Mouse (Mus musculus): ENCODE measurements around the gene Exosc6.
"Not testable (repeated sequence)": the region's sequence is repeated elsewhere in the genome, so short reads cannot be mapped to it uniquely, and the experiment has no call there.

Exosc6 gene

DNA sequence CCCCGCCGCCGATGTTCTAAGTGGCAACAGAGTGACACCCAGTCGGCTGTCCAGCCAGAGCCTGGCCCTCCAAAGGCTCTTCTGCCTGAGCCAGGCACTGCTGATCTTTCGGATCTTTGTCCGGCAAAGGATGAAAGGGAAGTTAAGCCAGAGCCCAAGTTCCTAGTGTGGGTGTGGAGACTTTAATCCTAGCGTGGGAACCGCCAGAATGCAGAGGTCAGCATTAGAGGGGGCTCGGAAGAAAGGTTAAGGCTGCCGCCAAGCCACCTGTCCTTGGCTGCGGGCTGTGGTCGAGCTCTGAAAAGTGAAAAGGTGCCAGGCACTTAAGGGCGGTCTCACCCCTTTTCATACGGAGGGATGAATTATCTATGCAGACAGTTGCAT lies 5.5 kb downstream of the Exosc6 start:
- no peak for DNase-seq (ENCODE audit: low spot score)

DNA sequence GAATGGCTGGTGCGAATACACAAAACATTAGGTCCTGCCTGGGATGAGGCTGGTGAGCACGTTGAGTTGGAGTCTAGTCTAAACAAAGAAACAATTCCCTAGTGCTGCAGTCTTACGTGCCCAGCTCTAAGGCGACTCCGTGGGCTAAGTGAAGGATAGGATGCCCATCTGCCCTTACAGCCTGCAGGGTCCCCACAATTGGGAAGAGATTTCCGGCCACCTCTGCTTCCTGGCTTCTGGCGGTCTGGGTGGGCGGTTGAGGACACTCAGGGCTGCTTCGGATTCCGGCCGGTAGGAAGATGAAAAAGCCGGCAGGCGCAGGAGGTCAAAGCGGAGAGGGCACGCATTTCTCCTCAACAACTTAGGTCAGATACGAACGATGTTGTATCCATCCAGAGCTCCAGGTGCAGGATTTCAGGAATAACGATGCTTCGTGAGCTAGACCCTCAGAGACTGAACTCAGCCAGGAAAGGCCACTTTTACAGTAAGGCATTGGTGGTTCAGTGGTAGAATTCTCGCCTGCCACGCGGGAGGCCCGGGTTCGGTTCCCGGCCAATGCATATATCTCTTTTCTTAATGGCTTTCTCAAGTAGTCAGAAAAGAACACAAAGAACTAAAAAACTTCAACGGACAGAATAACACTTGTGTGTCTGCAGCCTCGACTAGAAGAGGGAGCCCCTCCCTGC lies 6.1 kb downstream of the Exosc6 start:
- peak; percentile 93 for DNase-seq (ENCODE audit: low spot score)

DNA sequence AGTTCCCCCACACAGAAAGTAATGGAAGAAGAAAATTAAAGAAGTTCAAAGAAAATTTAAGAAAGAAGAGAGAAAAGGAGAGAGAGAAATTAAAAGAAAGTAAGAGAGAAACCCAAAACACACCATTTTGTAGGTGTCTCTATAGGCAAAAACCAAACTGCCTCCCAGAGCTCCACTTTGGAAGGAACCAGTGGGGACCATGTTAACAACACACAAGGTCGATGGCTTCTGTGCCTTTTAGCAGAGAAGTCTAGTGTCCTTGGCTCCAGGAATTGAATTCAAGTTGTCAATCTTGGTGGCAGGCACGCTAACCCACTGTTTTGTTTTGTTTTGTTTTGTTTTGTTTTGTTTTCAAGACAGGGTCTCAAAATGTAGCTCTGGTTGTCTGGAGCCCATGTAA lies 6.8 kb downstream of the Exosc6 start:
- DNase-seq (ENCODE audit: low spot score): no peak

DNA sequence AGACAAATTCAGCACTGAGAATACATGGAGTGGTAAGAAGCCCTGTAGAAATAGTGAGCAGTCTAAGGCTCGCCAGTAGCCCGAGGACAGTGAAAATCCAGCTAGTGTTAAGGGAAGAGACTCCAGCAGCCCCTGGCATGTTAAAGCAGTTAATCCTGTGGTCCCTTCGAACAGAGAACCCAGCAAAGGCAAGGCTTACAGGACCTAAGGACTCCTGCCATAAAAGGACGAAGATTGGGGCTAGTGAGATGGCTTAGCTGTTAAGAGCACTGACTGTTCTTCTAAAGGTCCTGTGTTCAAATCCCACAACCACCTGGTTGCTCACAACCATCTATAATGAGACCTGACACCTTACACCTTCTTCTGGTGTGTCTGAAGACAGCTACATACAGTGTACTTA lies 10.2 kb downstream of the Exosc6 start:
- DNase-seq (ENCODE audit: low spot score): no peak

DNA sequence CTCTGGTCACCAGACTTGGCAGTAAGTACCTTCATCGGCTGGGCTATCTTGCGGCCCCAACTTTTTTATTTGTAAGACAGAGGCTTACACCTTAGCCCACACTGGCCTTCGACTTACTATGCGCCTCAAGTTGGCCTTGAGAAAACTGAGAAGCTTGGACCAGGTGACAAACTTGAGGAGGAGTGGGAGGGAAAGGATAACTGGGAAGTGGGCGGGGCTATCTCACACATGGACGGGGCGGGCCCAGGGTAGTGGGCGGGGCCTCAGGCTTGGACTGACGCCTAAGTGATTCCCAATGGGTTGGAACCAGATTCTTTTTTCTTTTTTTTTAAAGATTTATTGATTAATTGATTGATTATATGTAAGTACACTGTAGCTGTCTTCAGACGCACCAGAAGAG lies 11.3 kb downstream of the Exosc6 start:
- no peak for DNase-seq (ENCODE audit: low spot score)

DNA sequence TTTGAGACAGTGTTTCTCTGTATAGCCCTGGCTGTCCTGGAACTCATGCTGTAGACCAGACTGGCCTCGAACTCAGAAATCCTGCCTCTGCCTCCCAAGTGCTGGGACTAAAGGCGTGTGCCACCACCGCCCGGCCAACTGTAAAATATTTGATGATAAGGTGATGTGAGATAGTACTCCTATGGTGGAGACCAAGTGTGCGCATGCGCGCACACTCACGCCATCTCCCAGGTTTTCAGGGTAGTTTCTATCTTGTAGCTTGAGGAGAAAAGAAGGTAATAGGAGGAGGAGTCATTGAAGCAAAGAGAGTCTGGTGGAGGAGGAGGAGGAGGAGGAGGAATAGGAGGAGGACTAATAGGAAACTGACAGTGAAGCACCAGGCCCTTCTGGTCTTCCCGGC lies 12.5 kb downstream of the Exosc6 start:
- DNase-seq (ENCODE audit: low spot score): not testable (repeated sequence)

DNA sequence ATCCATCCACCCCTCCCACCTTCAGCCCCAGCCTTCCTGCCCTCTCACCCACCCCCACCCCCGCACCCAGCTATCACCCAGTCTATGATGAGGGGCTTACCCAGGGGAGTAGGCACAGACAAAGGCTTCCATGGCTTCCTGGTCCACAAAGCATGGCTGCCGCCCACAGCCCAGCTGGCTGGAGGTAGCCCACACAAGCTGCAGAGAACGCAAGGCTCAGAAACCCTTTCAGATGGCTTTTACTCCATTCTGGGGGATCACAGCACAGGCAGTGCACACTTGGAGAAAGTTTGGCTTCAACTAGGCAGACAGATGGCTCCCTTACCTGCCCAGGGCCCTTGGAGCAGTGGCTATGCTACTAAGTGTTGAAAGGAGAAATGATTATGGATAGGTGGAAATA lies 19.8 kb downstream of the Exosc6 start:
- DNase-seq (ENCODE audit: low spot score): no peak

DNA sequence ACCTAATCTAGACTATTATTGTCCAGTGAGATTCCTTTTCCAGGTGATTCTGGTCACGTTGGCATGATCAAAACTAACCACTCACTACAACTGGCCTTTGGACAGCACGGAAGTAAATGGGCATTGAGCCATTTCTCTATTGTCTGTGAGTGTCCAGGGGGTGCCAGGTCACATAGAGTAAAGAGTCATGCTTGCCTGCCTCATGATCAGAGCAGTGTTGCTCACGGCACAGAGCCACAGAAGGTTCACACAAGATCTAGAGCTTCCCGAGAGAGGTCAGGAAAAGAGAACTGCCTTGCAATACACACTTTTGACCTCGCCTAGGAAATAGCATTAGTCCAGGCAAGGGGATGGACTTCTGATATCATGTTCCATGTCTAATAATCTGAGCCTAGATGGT lies 23.3 kb downstream of the Exosc6 start:
- no peak for DNase-seq (ENCODE audit: low spot score)

DNA sequence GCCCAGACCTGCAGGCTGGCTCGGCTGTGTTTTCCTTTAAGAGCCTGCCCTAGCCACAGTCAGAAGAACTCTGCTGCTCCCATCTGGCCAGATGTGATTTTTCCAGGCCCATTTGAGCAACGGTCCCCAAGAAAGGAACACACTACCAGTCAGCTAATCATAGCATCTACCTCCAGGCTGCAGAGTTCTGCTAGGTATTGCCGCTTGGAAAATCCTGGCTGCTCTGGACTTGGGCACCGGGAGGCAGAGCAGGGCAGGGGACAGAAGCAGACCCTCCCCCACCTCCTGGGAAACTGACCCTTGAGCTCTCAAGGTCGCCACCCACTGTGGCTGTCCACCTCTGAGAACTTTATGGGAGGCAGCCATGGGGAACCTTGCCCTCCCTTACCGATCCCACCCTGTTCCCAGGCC lies 23.7 kb downstream of the Exosc6 start:
- no peak for DNase-seq (ENCODE audit: low spot score)

DNA sequence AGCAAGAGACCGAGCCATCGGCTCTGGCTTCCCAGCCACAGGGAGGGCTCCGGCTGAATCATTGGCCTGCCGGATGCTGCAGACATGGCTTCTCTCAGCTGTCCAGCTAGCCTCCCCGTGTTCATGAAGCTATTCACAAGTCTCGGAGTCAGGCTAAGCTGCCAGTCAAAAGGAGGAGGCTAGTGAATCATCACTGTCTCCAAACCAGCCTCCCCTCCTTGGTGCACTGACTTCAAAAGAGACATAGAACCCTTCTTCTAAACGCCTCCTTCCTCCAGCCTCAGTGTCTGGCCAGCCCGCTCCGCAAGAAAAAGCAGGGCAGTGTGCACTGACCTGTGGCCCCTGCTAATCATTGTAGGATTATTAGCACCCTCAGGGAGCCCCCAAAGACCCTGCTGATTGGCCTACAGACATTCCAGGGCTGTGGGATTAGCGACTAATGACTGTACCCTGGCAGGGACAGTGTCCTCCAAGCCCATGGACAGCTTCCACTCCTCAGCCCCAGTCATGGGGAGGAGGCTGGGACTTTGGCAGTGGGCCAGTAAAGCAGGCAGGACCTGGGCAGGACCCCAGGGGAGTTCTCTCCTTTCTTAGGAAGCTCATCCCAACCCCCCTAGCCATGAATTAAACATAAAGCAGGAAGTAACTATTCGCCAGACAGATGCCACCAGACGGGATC lies 25.6 kb downstream of the Exosc6 start:
- DNase-seq (ENCODE audit: low spot score): no peak

DNA sequence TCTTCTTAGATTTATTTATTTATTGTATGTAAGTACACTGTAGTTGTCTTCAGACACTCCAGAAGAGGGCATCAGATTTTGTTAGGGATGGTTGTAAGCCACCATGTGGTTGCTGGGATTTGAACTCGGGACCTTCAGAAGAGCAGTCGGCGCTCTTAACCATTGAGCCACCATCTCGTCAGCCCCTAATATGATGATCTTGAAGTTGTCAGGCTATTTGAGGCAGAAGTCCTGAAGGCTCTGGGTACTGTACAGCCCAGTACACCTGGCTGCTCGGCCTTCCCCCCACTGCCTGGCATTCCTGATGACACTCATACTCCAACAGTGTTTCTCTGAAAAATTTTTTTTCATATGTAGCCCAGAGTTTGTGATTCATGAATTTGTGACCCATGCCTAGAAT lies 27.8 kb downstream of the Exosc6 start:
- DNase-seq (ENCODE audit: low spot score): not testable (repeated sequence)

DNA sequence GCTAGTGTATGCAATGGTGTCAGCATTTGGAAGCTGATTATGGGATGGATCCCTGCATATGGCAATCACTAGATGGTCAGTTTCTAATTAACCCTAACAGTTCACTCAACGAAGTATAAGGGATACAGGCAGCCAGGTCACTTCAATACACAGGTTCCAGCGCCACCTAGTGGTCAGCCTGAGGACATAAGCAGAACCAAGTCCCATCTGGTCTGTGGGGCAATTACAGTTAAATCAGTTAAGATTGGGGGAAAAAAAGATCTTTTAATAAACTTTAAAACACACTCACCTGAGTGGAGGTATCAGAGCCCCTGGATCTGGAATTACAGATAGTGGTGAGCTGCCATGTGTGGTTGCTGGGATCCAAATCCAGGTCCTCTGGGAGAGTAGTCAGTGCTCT lies 34.0 kb downstream of the Exosc6 start:
- DNase-seq (ENCODE audit: low spot score): peak; percentile 70

DNA sequence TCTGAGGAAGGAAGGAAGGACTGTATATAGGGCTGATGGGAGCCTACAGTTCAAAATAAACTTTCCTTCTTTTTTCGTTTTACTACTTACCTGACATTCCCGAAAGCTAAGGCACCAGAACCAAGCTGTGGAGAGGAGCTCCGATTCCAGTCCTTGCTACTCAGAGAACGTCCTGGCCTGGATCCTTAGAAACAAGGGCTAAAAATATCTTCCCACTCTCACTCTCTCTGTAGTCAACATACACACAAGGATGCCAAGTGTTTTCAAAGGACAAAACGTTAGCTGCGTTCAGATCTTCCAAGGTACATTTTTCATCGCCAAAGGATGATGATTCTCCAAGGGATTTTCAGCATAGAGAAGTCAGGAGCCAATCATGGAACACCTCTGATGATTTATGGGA lies 35.6 kb downstream of the Exosc6 start:
- DNase-seq (ENCODE audit: low spot score): no peak

DNA sequence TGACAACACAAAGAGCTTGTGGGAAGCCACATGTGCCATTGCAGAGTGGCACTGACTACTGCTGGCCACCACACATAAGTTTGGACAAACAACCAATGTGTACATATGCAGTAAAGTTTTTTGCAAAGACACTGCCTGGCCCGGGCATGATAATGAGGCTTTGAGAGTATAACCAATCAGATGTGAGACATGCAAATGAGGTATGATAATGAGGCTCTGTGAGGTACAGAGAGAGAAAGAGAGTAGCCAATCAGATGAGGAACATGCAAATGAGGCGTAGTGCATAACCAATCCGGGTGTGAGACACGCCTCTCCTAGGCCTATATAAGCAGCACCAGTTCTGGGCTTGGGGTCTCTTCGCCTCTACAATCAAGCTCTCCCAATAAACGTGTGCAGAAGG lies 36.2 kb downstream of the Exosc6 start, which contains the start of gene Clec18a:
Clec18a (minus strand) TSS at position 101 of the 400 bp plus-strand sequence.
- not testable (repeated sequence) for DNase-seq (ENCODE audit: low spot score)

DNA sequence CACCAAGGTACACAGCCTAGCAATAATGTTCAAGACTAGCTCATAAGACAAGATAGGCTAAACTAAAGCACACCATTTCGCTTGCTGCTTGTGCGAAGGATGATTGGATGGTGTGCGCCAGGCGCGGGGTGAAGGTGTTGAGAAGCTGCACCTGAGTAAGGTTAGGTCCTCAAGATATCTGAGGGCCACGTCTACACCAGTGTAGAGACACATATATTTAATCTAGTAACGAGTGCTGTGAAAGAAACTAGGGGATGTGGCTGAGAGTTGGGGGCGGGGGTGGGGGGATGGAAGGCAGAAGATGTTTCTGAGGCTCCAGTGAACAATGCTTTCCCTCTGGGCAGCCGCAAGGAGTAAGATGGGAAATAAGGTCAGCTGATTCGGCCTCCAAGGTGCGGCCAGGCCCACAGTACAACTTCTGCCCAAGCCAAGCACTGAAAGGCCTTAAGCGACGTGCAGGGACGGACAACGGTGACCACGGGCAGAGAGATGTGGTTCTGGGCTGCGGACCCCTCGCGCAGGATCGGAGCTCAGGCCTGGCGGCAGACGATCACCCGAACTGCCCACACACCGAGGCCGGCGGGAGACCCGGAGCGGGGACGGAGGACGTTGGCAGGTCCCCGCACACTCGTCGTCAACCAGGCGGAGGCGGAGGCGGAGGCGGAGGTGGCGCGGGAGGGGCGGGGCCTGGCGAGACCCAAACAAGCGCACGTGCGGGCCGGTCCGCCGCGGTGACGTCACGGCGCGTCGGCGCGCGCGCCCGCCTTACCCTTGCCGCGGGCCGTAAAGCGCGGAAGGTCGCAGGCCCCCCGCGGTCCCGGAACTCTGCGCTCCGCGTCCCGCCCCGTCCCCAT lies 38.0 kb downstream of the Exosc6 start, which contains the start of gene Pdpr:
Pdpr (plus strand) TSS at position 766 of the 854 bp plus-strand sequence.
- peak; percentile 83 for DNase-seq (ENCODE audit: low spot score)

DNA sequence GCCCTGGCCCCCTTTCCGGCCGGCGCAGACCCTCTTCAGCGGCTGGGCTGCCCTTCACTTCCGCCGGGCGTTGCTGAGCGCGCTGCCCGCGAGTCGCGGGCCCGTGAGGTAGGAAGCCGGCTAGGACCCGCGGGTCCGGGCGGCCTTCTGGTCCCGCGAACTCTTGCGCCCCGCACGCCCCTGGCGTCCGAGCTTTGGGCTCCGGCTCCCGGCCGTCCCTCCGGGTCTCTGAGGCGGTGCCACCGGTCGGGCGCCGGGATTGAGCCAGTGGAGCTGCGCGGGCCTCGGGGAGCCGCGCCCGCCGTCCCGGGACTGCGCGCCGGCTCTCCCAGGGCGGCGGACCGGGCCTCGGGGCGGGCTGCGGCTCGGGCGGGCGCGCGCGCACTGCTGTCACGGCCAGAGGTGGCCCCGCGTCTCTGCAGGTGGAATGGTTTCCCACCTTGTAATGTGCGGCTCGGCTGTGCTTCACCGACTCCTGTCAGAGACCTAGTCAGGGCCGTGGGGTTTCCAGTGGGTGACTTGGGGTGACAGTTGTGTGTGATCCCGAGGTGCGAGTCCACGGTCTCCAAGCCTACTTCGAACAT lies 38.7 kb downstream of the Exosc6 start:
- not testable (repeated sequence) for DNase-seq (ENCODE audit: low spot score)

Data from ovary, postnatal 14 days (tissue).